Mouse (Mus musculus) adrenal gland, postnatal 14 days (tissue): ENCODE data around the gene D130043K22Rik. TPM values are rescaled to one million over a fixed set of nuclear protein-coding genes. Genes with fewer than 3 reads are reported as not detected.

Experiments used
- DNase-seq: peaks from one replicate; pipeline ENCODE4 v3.0.0; 2021; ENCODE audit warnings: mixed read lengths
- total RNA-seq: library from RNA; stranded (reverse); gene quantifications from 2 replicates; pipeline ENCODE4 v1.2.3, GENCODE M21; 2021

Gene D130043K22Rik
- total RNA-seq, 1 experiment from 2014 or later, result 1.3 TPM

GRCm38 (mm10) chr13:24903412-24903811 lies 58.5 kb downstream of the D130043K22Rik start:
- no peak for DNase-seq

- no peak for DNase-seq
These were observed 60.5 kb downstream of the D130043K22Rik start for GRCm38 (mm10) chr13:24905422-24905821.

GRCm38 (mm10) chr13:24906831-24907570 lies 62.1 kb downstream of the D130043K22Rik start:
- peak; percentile 21 for DNase-seq

GRCm38 (mm10) chr13:24909112-24909511 lies 64.2 kb downstream of the D130043K22Rik start:
- no peak for DNase-seq

GRCm38 (mm10) chr13:24913576-24913975 lies 68.6 kb downstream of the D130043K22Rik start:
- no peak for DNase-seq

- no peak for DNase-seq
These were observed 70.0 kb downstream of the D130043K22Rik start for GRCm38 (mm10) chr13:24914915-24915314.

GRCm38 (mm10) chr13:24915831-24916230 lies 70.9 kb downstream of the D130043K22Rik start:
- DNase-seq, result no peak

GRCm38 (mm10) chr13:24920333-24920977 lies 75.5 kb downstream of the D130043K22Rik start:
- DNase-seq, result peak; percentile 76

- no peak for DNase-seq
These were observed 76.3 kb downstream of the D130043K22Rik start for GRCm38 (mm10) chr13:24921281-24921680.

- no peak for DNase-seq
These were observed 79.1 kb downstream of the D130043K22Rik start for GRCm38 (mm10) chr13:24923991-24924390.

GRCm38 (mm10) chr13:24930591-24930990 lies 85.7 kb downstream of the D130043K22Rik start:
- no peak for DNase-seq

GRCm38 (mm10) chr13:24933199-24933598 lies 88.3 kb downstream of the D130043K22Rik start:
- no peak for DNase-seq

- DNase-seq, result no peak
These were observed 91.8 kb downstream of the D130043K22Rik start for GRCm38 (mm10) chr13:24936772-24937107.

- peak; percentile 87 for DNase-seq
These were observed 92.3 kb downstream of the D130043K22Rik start, which contains the start of gene Aldh5a1 for GRCm38 (mm10) chr13:24937108-24937838. Gene Aldh5a1 (minus strand): TSS chr13:24937661.

GRCm38 (mm10) chr13:24937839-24938166 lies 92.9 kb downstream of the D130043K22Rik start:
- no peak for DNase-seq

- DNase-seq, result peak; percentile 89
These were observed 93.7 kb downstream of the D130043K22Rik start for GRCm38 (mm10) chr13:24938683-24939082.

- no peak for DNase-seq
These were observed 94.5 kb downstream of the D130043K22Rik start for GRCm38 (mm10) chr13:24939472-24939871.

GRCm38 (mm10) chr13:24942512-24943282 lies 97.8 kb downstream of the D130043K22Rik start, which contains the start of gene Gpld1:
Gene Gpld1 (plus strand): TSS chr13:24943152.
- peak; percentile 37 for DNase-seq

GRCm38 (mm10) chr13:24943303-24943702 lies 98.4 kb downstream of the D130043K22Rik start:
- no peak for DNase-seq

GRCm38 (mm10) chr13:24945567-24945966 lies 100.6 kb downstream of the D130043K22Rik start:
- no peak for DNase-seq

GRCm38 (mm10) chr13:24947158-24947557 lies 102.2 kb downstream of the D130043K22Rik start:
- no peak for DNase-seq

- DNase-seq, result no peak
These were observed 103.9 kb downstream of the D130043K22Rik start for GRCm38 (mm10) chr13:24948870-24949269.
